Mouse (Mus musculus) hindbrain, postnatal 0 days (tissue): ENCODE measurements around the gene BC024978. TPM values are rescaled to one million over a fixed set of nuclear protein-coding genes. Genes with fewer than 3 reads are reported as not detected.

ENCODE experiments used
- ATAC-seq: fragments of 200-750 bp; cut with Nextera tagmentation; 2 replicates; pipeline ENCODE4 v1.8.0; 2017; ENCODE audit warnings: mild to moderate bottlenecking, moderate TSS enrichment, moderate library complexity
- DNase-seq: peaks from one replicate; pipeline ENCODE4 v3.0.0-alpha.2; 2015; ENCODE audit warnings: low spot score
- H3K27ac ChIP-seq: fragments of 300-500 bp; sonication (generic); 2 replicates; pipeline ENCODE4 v1.5.1; 2014; ENCODE audit warnings: mild to moderate bottlenecking
- H3K27me3 ChIP-seq: fragments of 300-500 bp; sonication (generic); 2 replicates; pipeline ENCODE4 v1.6.1; 2014; ENCODE audit warnings: low read length, mixed read lengths; ENCODE audit not compliant: insufficient read depth
- H3K36me3 ChIP-seq: fragments of 300-500 bp; sonication (generic); 2 replicates; pipeline ENCODE4 v1.6.1; 2014; ENCODE audit warnings: low read length, mixed read lengths; ENCODE audit not compliant: insufficient read depth
- H3K4me1 ChIP-seq: fragments of 300-500 bp; sonication (generic); 2 replicates; pipeline ENCODE4 v1.6.1; 2014; ENCODE audit warnings: antibody characterized with exemption, low read length, mixed read lengths; ENCODE audit not compliant: insufficient read depth
- H3K4me2 ChIP-seq: fragments of 300-500 bp; sonication (generic); 2 replicates; pipeline ENCODE4 v1.6.1; 2014; ENCODE audit warnings: low read depth, mild to moderate bottlenecking, low read length, moderate library complexity, mixed read lengths
- H3K4me3 ChIP-seq: fragments of 300-500 bp; sonication (generic); 2 replicates; pipeline ENCODE4 v1.5.1; 2014; ENCODE audit warnings: low read length
- H3K9ac ChIP-seq: fragments of 300-500 bp; sonication (generic); replicated peaks from 2 replicates; pipeline ENCODE4 v1.6.1; 2014; ENCODE audit warnings: mild to moderate bottlenecking, low read length, moderate library complexity, mixed read lengths
- H3K9me3 ChIP-seq: fragments of 300-500 bp; sonication (generic); 2 replicates; pipeline ENCODE4 v1.6.1; 2016; ENCODE audit warnings: low read length, mixed read lengths
- CTCF ChIP-seq: IDR thresholded peaks from 2 replicates; pipeline ENCODE4 v1.5.1; 2016; ENCODE audit warnings: antibody characterized with exemption, control low read depth, low read depth
- WGBS: fragments of 180-500 bp; shearing (Covaris S2); extraction: QIAGEN DNeasy Blood & Tissue Kit; methylation state at CpG from one replicate; pipeline ENCODE4 v1.1.7; 2014; 5-methylcytosine and 5-hydroxymethylcytosine counted together
- polyA plus RNA-seq: library from polyadenylated mRNA; unstranded; fragments of >200 nt; fragmentation: Nextera tagmentation; extraction: Ambion mirVana; gene quantifications from 2 replicates; pipeline ENCODE4 v1.2.1, GENCODE M21; 2015
- total RNA-seq: library from RNA; depleted of rRNA; stranded (reverse); fragments of >200 nt; gene quantifications from 2 replicates; pipeline ENCODE4 v1.2.3, GENCODE M21; 2014

The BC024978 gene
- total and polyA plus RNA-seq, 2 experiments from 2014 or later: 2.1 to 5.5 TPM

GRCm38 (mm10) chr7:27218586-27218985, 23.0 kb downstream of the BC024978 start:
- no peaks in the 10 kb centered on the region for H3K27me3 ChIP-seq
- WGBS: 85% methylated on average over 7 of the region's 7 CpGs
- TF ChIP-seq CTCF: no peak
- H3K27ac ChIP-seq: no peak overlapping the region
- no peak overlapping the region for H3K4me2 ChIP-seq
- H3K9me3 ChIP-seq: no peaks in the 10 kb centered on the region
- H3K4me3 ChIP-seq: no peak overlapping the region
- no peak for ATAC-seq
- H3K9ac ChIP-seq: no peak overlapping the region
- H3K36me3 ChIP-seq: peaks cover 10% of the 10 kb centered on the region; the same call in 1 of the 2 replicates
- H3K4me1 ChIP-seq: no peaks in the 10 kb centered on the region
- DNase-seq: no peak

DNA sequence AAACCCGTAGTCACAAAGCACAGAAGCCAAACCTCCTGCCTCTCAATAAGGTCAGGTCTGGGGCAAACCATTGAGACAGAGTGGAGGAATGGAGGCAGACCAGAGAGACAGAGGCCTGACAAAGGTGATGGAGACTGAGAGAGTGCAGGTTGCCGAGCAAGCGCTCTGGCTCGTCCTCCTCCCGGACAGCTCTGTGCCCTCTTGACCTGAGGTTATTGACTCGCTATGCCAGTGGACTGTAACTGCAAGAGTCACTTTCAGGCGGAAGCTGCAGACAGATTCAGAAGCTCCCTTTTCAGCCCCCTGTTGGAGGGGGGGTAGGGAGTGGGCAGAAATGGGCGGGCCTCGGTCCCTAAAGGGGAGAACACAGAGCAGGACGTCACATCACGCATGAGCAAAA, 24.4 kb downstream of the BC024978 start:
- Histone ChIP-seq H3K4me1 (peaks cover 11% of the 10 kb centered on the region), H3K27me3 (no peaks in the 10 kb centered on the region), H3K36me3 (0 out of 2 replicates have a peak, but pooled peaks cover 2% of the 10 kb centered on the region), H3K9ac (no peak overlapping the region), H3K9me3 (no peaks in the 10 kb centered on the region), H3K4me2 (no peak overlapping the region), H3K4me3 (no peak overlapping the region), H3K27ac (no peak overlapping the region)
- no peak for ATAC-seq
- TF ChIP-seq CTCF: no peak
- 59% methylated on average over 11 of the region's 11 CpGs for WGBS
- DNase-seq: no peak

DNA sequence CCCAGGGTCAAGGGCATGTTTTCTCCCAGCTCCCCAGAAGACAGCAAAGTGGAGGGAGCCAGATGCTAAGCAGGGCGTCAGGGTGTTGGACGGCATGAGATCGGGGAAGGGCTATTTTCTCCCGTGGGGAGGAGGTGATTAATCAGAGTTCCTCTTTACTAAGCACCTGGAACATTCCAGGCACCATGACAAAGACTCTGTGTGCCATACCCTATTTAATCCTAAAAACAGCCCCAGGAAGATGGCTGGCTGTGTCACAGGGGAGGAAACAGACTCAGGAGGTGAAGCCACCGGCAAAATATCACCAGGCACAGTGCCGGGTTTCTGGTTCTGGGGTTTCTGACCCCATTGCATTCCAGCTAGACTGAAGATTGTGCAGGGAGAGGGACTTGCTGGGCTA, 26.4 kb downstream of the BC024978 start:
- DNase-seq (no peak), ATAC-seq (no peak)
- Histone ChIP-seq H3K9ac (no peak overlapping the region), H3K27ac (no peak overlapping the region), H3K4me1 (peaks cover 31% of the 10 kb centered on the region), H3K9me3 (no peaks in the 10 kb centered on the region), H3K36me3 (no peaks in the 10 kb centered on the region), H3K4me2 (no peak overlapping the region), H3K4me3 (no peak overlapping the region), H3K27me3 (no peaks in the 10 kb centered on the region)
- TF ChIP-seq CTCF: no peak
- WGBS: 80% methylated on average over 6 of the region's 6 CpGs

- no peak overlapping the region for H3K4me3 ChIP-seq
- ATAC-seq: no peak
- DNase-seq: no peak
Measured at GRCm38 (mm10) chr7:27222538-27222937, 27.0 kb downstream of the BC024978 start.

DNA sequence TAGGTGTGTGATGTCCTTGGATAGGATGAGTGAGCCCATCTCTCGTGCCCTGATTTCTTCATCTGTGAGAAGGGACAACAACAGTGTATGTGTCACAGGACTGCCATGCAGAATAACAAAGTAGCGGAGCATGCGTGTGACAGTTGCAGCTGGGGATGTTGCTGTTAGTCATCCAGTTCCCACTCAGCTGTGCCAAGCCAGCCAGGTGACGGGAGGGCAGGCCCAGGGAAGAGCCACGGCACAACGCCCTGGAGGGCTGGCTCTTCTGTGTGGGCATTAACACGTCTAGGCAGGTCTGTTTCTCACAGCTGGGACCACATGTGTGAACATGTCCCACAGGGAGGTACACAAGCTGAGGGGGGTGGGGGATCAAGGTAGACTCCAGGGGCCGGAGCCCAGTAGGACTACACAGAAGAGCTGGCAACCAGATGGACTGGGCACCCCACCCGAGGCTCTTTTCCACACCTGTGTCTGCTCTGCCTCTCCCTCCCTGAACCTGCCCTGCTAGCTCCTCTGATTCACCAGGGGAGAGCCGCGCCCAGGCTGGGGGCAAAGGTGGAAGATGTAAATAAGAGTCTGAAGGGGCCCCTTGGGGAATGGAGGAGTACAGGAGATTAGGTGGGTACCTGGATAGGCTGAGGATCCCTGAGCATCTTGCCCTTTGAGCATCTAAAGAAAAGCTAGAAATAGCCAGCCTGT, 29.4 kb downstream of the BC024978 start:
- Histone ChIP-seq H3K36me3 (no peaks in the 10 kb centered on the region), H3K9ac (peak overlapping the region; percentile 30), H3K27me3 (no peaks in the 10 kb centered on the region), H3K4me2 (peak overlapping the region; percentile 78), H3K27ac (no peak overlapping the region), H3K4me1 (peaks cover 35% of the 10 kb centered on the region), H3K4me3 (peak overlapping the region; percentile 92), H3K9me3 (no peaks in the 10 kb centered on the region)
- no peak for TF ChIP-seq CTCF
- WGBS: 60% methylated on average over 11 of the region's 11 CpGs
- ATAC-seq (no peak), DNase-seq (no peak)

More at GRCm38 (mm10) chr7:27222538-27222937, 27.0 kb downstream of the BC024978 start:
- no peak overlapping the region for H3K4me2 ChIP-seq
- H3K9ac ChIP-seq: no peak overlapping the region
- no peak for TF ChIP-seq CTCF
- 93% methylated on average over 1 of the region's 1 CpGs for WGBS
- no peaks in the 10 kb centered on the region for H3K36me3 ChIP-seq
- no peak overlapping the region for H3K27ac ChIP-seq
- no peaks in the 10 kb centered on the region for H3K9me3 ChIP-seq
- no peaks in the 10 kb centered on the region for H3K27me3 ChIP-seq
- peaks cover 35% of the 10 kb centered on the region for H3K4me1 ChIP-seq

GRCm38 (mm10) chr7:27227276-27227675, 31.7 kb downstream of the BC024978 start:
- Histone ChIP-seq H3K9me3 (no peaks in the 10 kb centered on the region), H3K27me3 (no peaks in the 10 kb centered on the region), H3K4me2 (peak overlapping the region; percentile 78), H3K4me1 (peaks cover 35% of the 10 kb centered on the region), H3K9ac (peak overlapping the region; percentile 89), H3K27ac (peak overlapping the region; percentile 88; the same call in 1 of the 2 replicates), H3K36me3 (no peaks in the 10 kb centered on the region), H3K4me3 (peak overlapping the region; percentile 92)
- TF ChIP-seq CTCF: no peak
- ATAC-seq (no peak), DNase-seq (no peak)
- WGBS: 20% methylated on average over 9 of the region's 9 CpGs

GRCm38 (mm10) chr7:27227676-27228075, 32.1 kb downstream of the BC024978 start:
- no peaks in the 10 kb centered on the region for H3K36me3 ChIP-seq
- TF ChIP-seq CTCF: no peak
- H3K27me3 ChIP-seq: no peaks in the 10 kb centered on the region
- ATAC-seq (no peak; the same call in 1 of the 2 replicates), DNase-seq (peak; percentile 8)
- peak overlapping the region; percentile 78 for H3K4me2 ChIP-seq
- WGBS: under 1% methylated on average over 10 of the region's 10 CpGs
- peaks cover 35% of the 10 kb centered on the region for H3K4me1 ChIP-seq
- peak overlapping the region; percentile 92 for H3K4me3 ChIP-seq
- peak overlapping the region; percentile 88 for H3K27ac ChIP-seq
- H3K9ac ChIP-seq: peak overlapping the region; percentile 89
- no peaks in the 10 kb centered on the region for H3K9me3 ChIP-seq
